ENCODE assay signal across 9 mouse cellular contexts in genomic region chr9:45268079-45268478, GRCm38 (mm10). TPM values are rescaled to one million over a fixed set of nuclear protein-coding genes. Genes with fewer than 3 reads are reported as not detected.
DNase-seq lines count a peak whose midpoint lies in the region; ATAC-seq and TF ChIP-seq lines count a peak whose summit lies in the region.
"Had no signal": no experiment of that assay in that cellular context is flagged by ENCODE, and none has a peak within 500 bp of the region (broad histone marks: within the 10 kb centered on the region; RNA-seq: fewer than 3 reads in every experiment).

No protein-coding gene starts in this region.

- DNase-seq in left cerebral cortex, adult 2 months (ENCODE audit: extremely low spot score in 1 of 2, low spot score in 2 of 2), result no peak
- DNase-seq in left cerebral cortex, postnatal 4 days, result no peak
- DNase-seq in T-cell, adult 2 months (ENCODE audit: low spot score), result peak; percentile 37
- DNase-seq in Muller cell, postnatal 12 days (ENCODE audit: inconsistent ontology term), result no peak
- no peak for DNase-seq in right cerebral cortex, postnatal 14 days

- peak; percentile 41 for ATAC-seq in inflammation-experienced regulatory T-cells, adult 6 months
- ATAC-seq in neutrophil, adult 5-6 weeks (ENCODE audit: extremely low read depth, insufficient number of reproducible peaks, low FRiP score, poor library complexity, severe bottlenecking), result 0 out of 2 replicates have a peak, but pooled peaks have one; percentile 20

- no peak overlapping the region for H3K27ac ChIP-seq in left cerebral cortex, adult 2 months
- H3K27ac ChIP-seq: hindbrain, embryonic 15.5 days had no signal

- intact Hi-C loops in left cerebral cortex, adult 2 months (cut with DNase I), result no loop called here
- intact Hi-C loops in left cerebral cortex, postnatal 4 days (cut with DNase I), result no loop called here

- H3K4me3 ChIP-seq in left cerebral cortex, adult 2 months, result peak overlapping the region; percentile 56

- TF ChIP-seq CTCF in left cerebral cortex, adult 2 months (IDR thresholded peaks at IDR 0.05), result no peak

RNA-seq across cellular contexts. Expression of gene Il10ra, which starts 0.9 kb away (rescaled TPM):
- 1 to 10 TPM; 3.0 to 3.3 TPM for total RNA-seq in left cerebral cortex, adult 2 months (2021)
- total RNA-seq in left cerebral cortex, postnatal 4 days (2021), result under 1 TPM; 0.87 to 0.90 TPM
- 10 to 100 TPM; 38.3 to 56.0 (median 48.7) TPM for polyA plus RNA-seq in inflammation-experienced regulatory T-cells, adult 6 months (2017; shearing (Covaris generic))
- 128 and 129 TPM in 2 replicates for total RNA-seq in neutrophil, adult 5-6 weeks (2017)

RNA-seq across cellular contexts. Expression of gene Tmprss13, which starts 50.8 kb away (rescaled TPM):
- not detected for total RNA-seq in left cerebral cortex, adult 2 months (2021)
- not detected for total RNA-seq in left cerebral cortex, postnatal 4 days (2021)
- polyA plus RNA-seq in inflammation-experienced regulatory T-cells, adult 6 months (2017; shearing (Covaris generic)), result 10 to 100 TPM in 1 of 3 experiments, 1 to 10 TPM in 2; 1.3 to 22.8 (median 2.5) TPM
- 0.47 and 0.61 TPM in 2 replicates for total RNA-seq in neutrophil, adult 5-6 weeks (2017)
- total RNA-seq: layer of hippocampus, postnatal 14 days had no signal
- polyA plus RNA-seq: hindbrain, embryonic 15.5 days had no signal

Comparison
In these comparisons a context has a peak if more than half of its experiments do, and no peak if none do; other contexts are left out.
1. RNA of gene Il10ra, which starts 0.9 kb away (total RNA-seq): 128 to 129 TPM in neutrophil, adult 5-6 weeks; 3.0 to 3.3 TPM in left cerebral cortex, adult 2 months and 0.87 to 0.90 TPM in left cerebral cortex, postnatal 4 days; every median in the first group is over 10 times any median in the second.